Mouse (Mus musculus) frontal cortex, postnatal 14 days (tissue): ENCODE data around the gene Epp13.
"Not testable (repeated sequence)": the region's sequence is repeated elsewhere in the genome, so short reads cannot be mapped to it uniquely, and the experiment has no call there.

Source experiments
- DNase-seq, 2 experiments: peaks; one replicate each; pipeline ENCODE4 v3.0.0; 2022; ENCODE audit warnings: low spot score in 2 of 2

Gene Epp13

DNA sequence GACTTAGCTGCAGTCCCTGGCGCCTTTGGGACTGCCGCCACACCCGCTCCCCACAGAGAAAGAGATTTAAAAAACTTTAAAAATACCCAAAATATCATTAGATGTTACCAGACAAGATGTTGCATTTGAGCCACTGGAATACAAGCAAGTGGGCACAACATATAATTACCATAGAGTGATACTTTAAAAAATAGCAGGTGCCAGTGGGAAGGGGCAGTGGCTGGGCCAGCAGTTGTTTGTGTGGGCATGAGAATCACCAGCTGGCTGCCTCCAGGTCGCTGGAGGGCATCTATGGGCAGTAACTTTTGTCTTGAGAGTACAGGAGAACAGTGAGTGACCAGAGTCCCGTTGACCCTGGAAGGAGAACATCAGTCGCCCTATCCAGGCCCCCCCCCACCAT, at the start of gene Epp13:
Gene Epp13 (plus strand): TSS at position 301 of the 400 bp plus-strand sequence.
- DNase-seq: no peak

DNA sequence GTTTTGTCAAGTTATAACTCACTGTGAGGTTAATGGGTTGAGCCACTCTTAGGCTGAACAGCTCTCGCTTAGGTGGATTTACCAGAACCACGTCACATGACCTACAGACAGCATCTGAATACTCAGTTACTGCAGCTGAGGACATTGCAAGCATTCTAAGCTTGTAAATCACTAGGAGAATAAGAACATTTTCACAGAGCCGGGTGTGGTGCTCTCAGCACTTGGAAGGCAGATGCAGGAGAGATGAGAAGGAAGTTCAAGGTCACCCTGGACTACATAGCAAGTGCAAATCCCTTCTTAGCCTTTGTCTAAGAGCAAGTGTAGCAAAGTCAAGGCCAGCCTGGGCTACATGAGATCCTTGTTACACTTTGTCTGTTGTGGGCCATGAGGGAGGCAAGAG, 48.3 kb upstream of the Epp13 start:
- DNase-seq: no peak

DNA sequence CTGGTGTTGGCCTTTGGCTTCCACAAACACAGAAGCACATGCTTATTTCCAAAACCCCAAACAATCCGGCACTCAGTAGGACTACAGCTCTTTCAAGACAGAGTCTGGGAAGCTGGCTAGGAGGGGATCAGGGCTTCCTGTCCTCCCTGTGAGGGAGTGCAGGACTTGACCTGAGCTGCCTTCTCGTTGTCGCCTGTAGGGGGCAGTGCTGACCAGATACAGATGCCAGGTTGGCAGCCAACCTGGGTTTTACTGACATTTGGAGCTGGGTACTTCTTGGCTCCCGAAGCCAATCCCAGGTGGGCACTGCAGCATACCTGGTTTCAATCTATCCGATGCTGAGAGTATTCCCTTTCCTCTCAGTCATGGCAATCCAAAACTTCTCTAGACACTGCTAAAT, 39.4 kb upstream of the Epp13 start:
- no peak for DNase-seq

- DNase-seq: not testable (repeated sequence)
Observed at GRCm38 (mm10) chr7:6214691-6215090, 37.8 kb upstream of the Epp13 start.

DNA sequence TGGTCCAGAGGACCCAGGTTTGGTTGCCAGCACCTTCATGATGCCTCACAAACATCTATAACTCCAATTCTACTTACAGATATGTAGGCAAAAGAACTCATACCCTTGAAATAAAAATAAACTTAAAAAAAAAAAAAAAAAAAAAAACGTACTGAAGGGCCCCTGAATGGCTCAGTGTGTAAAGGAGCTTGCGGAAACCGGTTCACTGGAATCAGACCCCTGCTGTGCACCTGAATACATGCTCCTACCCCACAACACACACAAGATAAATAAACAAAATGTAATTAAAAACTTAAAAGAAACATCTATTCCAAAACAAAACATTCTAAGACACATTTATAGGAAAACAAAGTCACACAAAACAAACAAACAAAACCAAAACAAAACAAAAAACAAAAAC, 32.4 kb upstream of the Epp13 start:
- DNase-seq: no peak

DNA sequence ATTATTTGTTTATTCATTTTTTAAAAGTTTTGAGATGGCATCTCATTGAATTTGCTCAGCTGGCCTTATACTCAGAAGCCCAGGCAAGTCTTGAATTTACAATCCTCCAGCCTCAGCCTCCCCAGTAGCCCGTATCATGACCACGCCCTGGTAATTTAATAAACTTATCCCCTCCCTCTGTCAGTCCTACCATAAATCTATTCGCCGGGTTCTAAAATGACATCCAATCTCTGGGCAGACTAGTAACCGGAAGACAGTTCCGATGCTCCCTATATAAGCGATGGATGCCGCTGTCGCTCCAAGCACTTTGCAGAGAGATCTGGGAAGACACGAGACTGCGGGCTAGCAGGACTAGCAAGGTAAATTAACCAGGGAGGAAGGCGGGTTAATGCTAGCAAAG, 30.5 kb upstream of the Epp13 start, which contains the start of gene Zscan5b:
Gene Zscan5b (plus strand): TSS at position 301 of the 400 bp plus-strand sequence.
- no peak for DNase-seq

GRCm38 (mm10) chr7:6228491-6228890, 24.0 kb upstream of the Epp13 start:
- DNase-seq: peak in 1 of 2 experiments; percentile 6

- DNase-seq: no peak
Observed at GRCm38 (mm10) chr7:6239787-6240186, 12.7 kb upstream of the Epp13 start.

- DNase-seq: peak in 1 of 2 experiments; percentile 14
Observed at GRCm38 (mm10) chr7:6240841-6241425, 11.6 kb upstream of the Epp13 start.

DNA sequence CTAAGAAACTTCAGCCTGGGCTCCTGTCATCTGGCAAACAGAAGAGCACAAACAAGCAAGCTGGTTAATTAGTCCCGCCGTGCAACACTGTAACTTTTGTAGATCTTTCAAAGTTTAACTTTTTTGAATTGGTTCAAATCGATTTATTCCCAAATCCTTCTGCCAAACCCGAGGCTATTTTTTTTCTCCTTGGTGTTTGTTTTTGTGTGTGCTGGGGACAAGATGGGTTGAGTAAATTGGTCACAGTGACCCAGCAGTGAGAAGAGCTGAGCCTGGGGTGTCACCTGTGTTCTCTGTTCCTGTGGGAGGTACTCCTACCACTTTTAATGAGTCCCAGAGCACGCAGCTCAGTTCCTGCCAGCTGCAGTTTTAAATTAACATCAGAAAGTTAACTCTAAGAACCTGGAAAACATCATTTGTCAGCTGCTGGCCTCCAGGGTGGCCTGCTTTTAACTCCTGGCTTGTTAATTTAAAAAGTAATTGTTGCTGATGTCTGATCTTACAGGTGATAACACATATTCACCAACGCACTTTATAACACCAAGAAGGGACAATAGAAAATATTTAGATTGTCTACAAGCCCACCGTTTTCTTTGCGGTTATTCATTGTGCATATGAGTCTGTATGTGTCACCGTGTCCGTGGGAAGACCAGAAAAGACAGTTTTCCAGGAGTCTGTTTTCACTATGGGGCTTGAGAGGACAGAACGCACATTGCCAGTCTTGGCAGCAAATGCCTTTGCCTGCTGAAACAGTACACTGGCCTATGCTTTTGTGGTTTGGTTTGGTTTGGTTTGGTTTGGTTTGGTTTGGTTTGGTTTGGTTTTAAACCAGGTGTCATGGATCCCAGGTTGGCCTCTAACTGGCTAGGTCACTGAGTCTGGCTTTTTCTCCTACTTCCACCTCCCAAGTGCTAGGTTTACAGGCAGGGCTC, 7.9 kb upstream of the Epp13 start:
- no peak for DNase-seq

GRCm38 (mm10) chr7:6254451-6254850, 1.9 kb downstream of the Epp13 start:
- DNase-seq: no peak

DNA sequence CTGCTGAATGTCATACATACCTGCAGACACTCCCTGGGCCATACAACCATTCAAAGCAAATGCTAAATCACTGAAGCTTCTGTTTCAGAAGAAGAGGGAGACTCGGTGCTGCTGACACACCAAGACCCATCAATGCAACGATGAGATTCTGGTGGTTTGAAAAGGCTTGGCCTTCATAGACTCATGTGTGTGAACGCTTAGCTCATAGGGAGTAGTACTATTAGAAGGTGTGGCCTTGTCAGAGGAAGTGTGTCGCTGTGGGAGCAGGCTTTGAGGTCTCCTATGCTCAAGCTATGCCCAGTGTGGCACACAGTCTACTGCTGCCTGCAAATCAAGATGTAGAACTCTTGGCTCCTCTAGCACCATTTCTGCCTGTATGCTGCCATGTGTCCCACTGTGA, 4.9 kb downstream of the Epp13 start:
- DNase-seq: no peak

GRCm38 (mm10) chr7:6258232-6259220, 6.0 kb downstream of the Epp13 start:
- no peak for DNase-seq

DNA sequence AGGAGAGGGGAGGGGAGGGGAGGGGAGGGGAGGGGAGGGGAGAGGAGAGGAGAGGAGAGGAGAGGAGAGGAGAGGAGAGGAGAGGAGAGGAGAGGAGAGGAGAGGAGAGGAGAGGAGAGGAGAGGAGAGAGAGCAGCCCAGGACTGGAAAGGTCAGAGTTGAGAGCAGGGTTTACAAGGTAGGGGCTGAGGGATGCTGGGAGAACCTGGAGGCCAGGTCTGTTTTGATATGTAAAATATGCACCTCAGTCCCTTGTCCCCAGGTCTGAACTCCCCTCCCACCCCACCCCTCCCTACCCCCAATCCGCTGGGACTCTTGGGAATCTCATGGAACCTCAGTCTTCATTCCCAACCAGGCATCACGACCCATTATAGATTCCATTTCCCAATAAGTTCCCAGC, 7.5 kb downstream of the Epp13 start:
- not testable (repeated sequence) for DNase-seq

DNA sequence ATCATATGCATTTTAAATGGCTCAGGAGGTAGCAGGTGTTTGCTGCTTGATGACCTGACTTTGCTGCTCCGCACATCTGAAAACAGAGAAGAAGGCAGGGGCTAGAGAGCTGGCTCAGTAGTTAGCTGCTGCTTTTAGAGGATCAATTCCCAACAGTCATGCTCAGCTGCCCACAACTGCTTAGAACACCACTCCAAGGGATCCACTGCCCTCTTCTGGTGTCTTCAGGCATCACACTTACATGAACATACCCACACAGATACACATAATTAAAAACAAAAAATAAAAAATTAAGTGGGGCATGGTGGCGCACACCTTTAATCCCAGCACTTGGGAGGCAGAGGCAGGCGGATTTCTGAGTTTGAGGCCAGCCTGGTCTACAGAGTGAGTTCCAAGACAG, 9.6 kb downstream of the Epp13 start:
- no peak for DNase-seq

- no peak for DNase-seq
Observed at GRCm38 (mm10) chr7:6262984-6263383, 10.5 kb downstream of the Epp13 start.

DNA sequence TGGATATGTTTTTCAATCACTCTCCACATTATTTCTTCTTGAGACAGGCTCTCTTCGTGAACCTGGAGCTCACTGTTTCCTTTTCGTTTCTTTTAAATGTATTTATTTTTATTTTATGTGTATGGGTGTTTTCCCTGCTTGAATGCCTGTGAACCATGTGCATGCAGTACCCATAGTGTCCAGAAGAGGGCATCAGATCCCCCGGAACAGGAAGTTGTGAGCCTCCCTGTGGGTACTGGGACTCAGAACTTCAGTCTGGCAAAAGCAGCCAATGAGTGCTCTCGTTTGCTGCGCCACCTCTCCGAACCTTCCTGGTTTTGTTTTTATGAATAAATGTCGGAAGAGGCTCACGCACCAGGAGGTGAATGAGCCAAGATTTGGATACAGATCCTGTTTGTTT, 13.2 kb downstream of the Epp13 start:
- DNase-seq: no peak

DNA sequence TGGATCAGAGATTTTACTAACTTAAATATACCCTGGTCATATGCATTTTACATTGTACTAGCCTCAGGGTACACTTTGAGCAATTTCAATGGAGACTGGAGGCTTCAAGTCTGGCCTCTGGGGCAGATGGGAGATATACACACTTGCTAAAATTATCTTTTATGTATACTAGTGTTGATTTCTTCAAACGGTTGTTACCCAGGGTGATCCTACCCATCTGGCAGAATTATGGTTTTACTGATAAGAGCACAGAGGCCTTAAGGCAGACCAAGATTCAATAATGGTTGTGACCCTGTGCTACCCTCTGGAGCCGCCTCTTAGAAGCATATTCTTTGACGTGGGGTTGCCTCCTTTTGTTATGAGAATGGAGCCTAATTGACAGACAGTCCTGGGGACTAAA, 25.4 kb downstream of the Epp13 start:
- DNase-seq: no peak

DNA sequence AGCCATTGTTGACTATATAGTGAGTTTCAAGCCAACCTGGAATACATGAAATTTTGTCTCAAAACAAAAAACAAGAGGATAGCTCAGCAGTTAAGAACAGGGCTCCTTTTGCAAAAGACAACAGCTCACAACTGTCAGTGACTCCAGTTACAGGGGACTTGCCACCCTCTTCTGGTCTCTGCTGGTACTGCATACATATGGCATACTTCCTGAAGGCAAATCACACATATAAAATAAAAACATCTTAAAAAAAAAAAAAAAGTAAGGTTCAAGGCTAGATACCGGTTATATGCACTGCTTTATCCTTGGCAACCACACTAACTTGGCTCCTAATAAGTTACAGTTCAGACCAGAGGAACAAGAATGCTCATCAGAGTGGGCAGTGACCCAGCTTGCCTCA, 30.2 kb downstream of the Epp13 start:
- DNase-seq: peak; percentile 50 to 80

DNA sequence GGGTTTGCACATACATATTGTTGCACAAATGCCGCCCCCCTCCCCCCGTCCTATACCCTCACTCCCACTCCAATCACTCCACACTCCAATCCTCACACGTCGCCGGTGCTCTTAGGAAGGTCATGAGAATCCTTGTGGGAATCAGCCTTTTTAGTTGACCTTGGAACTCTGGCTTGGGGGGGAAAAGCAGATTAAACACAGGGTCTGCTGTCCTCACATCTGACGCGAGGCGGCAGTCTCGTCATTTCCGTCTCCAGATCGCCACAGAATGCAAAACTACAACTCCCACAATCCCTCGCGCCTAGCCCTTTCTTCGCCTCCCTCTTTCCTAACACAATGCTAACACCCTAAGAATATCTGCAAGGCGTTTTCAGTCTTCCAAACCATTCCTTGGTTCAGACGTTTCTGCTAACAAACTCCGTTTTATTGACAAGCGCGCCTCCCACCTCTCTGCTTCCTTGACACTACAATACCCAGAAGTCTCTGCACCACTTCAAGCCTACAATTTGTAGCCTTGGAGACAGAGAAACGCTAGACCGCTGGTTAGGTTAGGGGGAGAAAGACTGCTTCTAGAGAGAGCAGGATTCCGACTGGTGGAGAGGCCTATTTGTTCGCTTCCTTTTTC, 31.1 kb downstream of the Epp13 start:
- DNase-seq: peak; percentile 76 to 77

DNA sequence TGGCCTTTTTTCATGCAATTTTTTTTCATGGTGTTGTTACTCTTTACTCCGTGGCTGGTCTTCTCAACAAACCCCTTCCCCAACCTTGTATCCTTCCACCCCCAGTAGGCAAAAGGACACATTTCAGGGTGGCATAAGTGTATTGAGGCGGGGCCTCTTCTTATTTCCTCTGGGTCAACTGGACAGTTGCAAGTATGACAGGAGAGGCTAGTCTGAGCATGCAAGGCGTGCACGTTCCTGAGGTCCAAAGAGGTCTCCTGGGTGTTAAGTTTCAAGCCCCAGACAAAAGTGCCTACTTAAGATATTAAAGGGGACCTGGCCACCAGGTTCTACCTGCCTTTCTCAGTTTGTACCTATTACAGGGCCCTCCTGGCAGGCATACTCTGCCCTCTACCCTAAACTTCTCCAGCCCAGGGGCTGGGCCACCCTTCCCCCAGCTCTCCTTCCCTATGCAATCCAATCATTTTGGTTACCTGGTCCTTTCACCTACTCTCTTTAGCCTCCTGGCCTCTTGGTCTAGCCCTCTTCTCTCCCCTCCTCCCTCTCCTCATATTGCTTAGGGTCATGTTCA, 32.0 kb downstream of the Epp13 start:
- no peak for DNase-seq
